Mouse (Mus musculus): ENCODE data around the gene Ahr.

GRCm38 (mm10) chr12:35562826-35563225 lies 28.0 kb upstream of the Ahr start:
- TF ChIP-seq POLR2A (IDR thresholded peaks at IDR 0.05; ENCODE audit: borderline replicate concordance, extremely low read depth, low read depth, low read length): no peak
- TF ChIP-seq CTCF (IDR thresholded peaks at IDR 0.05; ENCODE audit: insufficient read depth, low read length): no peak
